Mouse (Mus musculus) G1E (cell line): ENCODE measurements around the gene Ctnnbip1. TPM values are rescaled to one million over a fixed set of nuclear protein-coding genes. Genes with fewer than 3 reads are reported as not detected.

ENCODE experiments used
- ATAC-seq: 2 replicates; pipeline ENCODE4 v1.8.0; 2016; ENCODE audit warnings: mild to moderate bottlenecking; ENCODE audit not compliant: insufficient number of reproducible peaks, poor library complexity, low FRiP score, severe bottlenecking; ENCODE audit errors: extremely low read depth
- DNase-seq: peaks from one replicate; pipeline ENCODE4 v3.0.0; 2012; ENCODE audit warnings: low spot score
- H3K27me3 ChIP-seq: 2 replicates; pipeline ENCODE4 v1.6.1; 2012; ENCODE audit warnings: mild to moderate bottlenecking, low read length, inconsistent platforms; ENCODE audit not compliant: insufficient read depth
- H3K36me3 ChIP-seq: replicated peaks from 2 replicates; pipeline ENCODE3; 2012; ENCODE audit warnings: mild to moderate bottlenecking, inconsistent platforms
- H3K4me1 ChIP-seq: 2 replicates; pipeline ENCODE4 v1.6.1; 2012; ENCODE audit warnings: low read depth, low read length, inconsistent platforms, mixed read lengths; ENCODE audit not compliant: insufficient read depth
- H3K4me3 ChIP-seq: 2 replicates; pipeline ENCODE4 v1.5.1; 2012; ENCODE audit warnings: low read depth, mild to moderate bottlenecking, inconsistent platforms, low read length, moderate library complexity, mixed read lengths
- H3K9me3 ChIP-seq: replicated peaks from 2 replicates; pipeline ENCODE4 v1.6.1; 2012; ENCODE audit warnings: inconsistent platforms
- CTCF ChIP-seq: IDR thresholded peaks from 2 replicates; pipeline ENCODE4 v1.5.1; 2012; ENCODE audit warnings: low read depth, low read length, inconsistent platforms, mixed read lengths
- GATA1 ChIP-seq: IDR thresholded peaks from 2 replicates; pipeline ENCODE4 v1.6.1; 2012; ENCODE audit warnings: borderline replicate concordance, low read length, inconsistent platforms, mixed read lengths
- GATA2 ChIP-seq: IDR thresholded peaks from 2 replicates; pipeline ENCODE4 v1.6.1; 2012; ENCODE audit warnings: low read depth, low read length, inconsistent platforms, borderline replicate concordance
- POLR2AphosphoS5 ChIP-seq: IDR thresholded peaks from 2 replicates; pipeline ENCODE4 v1.6.1; 2012; ENCODE audit warnings: low read depth, low read length, inconsistent platforms; ENCODE audit not compliant: insufficient replicate concordance
- TAL1 ChIP-seq: conservative IDR thresholded peaks from 2 replicates; pipeline ENCODE4 v1.6.1; 2012; ENCODE audit warnings: low read depth, low read length, inconsistent platforms, mixed read lengths
- polyA plus RNA-seq: library from polyadenylated mRNA; stranded (reverse); fragments of >175 nt; gene quantifications from 2 replicates; pipeline ENCODE4 v1.2.3, GENCODE M21; 2012
- total RNA-seq, 2 experiments: library from RNA; stranded (forward) in 1 of 2; stranded (reverse) in 1 of 2; fragments of 200-1000 nt in 1 of 2; fragments of >200 nt in 1 of 2; fragmentation: Nextera tagmentation in 1 of 2; gene quantifications; 2 replicates each; pipeline ENCODE4 v1.2.3; 2014 to 2017

Ctnnbip1 gene
- total and polyA plus RNA-seq, 3 experiments, result 0.98 to 2.9 (median 1.3) TPM

GRCm38 (mm10) chr4:149499790-149500189 is 18.2 kb upstream of the Ctnnbip1 start:
- no peaks in the 10 kb centered on the region for H3K9me3 ChIP-seq
- H3K27me3 ChIP-seq, result no peaks in the 10 kb centered on the region
- DNase-seq (no peak), ATAC-seq (no peak)
- H3K36me3 ChIP-seq, result peaks cover 67% of the 10 kb centered on the region
- no peak overlapping the region for H3K4me3 ChIP-seq
- no peaks in the 10 kb centered on the region for H3K4me1 ChIP-seq
- TF ChIP-seq GATA1 (no peak), POLR2AphosphoS5 (no peak), CTCF (no peak), TAL1 (no peak), GATA2 (no peak)

GRCm38 (mm10) chr4:149504363-149504762 is 13.7 kb upstream of the Ctnnbip1 start:
- Histone ChIP-seq H3K4me3 (no peak overlapping the region), H3K27me3 (no peaks in the 10 kb centered on the region), H3K4me1 (no peaks in the 10 kb centered on the region), H3K36me3 (peaks cover 30% of the 10 kb centered on the region), H3K9me3 (no peaks in the 10 kb centered on the region)
- no peak for TF ChIP-seq CTCF
- no peak for TF ChIP-seq TAL1
- no peak for TF ChIP-seq GATA2
- no peak for TF ChIP-seq GATA1
- TF ChIP-seq POLR2AphosphoS5, result no peak
- ATAC-seq (no peak), DNase-seq (no peak)

- Histone ChIP-seq H3K9me3 (no peaks in the 10 kb centered on the region), H3K4me1 (no peaks in the 10 kb centered on the region), H3K27me3 (no peaks in the 10 kb centered on the region), H3K4me3 (no peak overlapping the region), H3K36me3 (peaks cover 25% of the 10 kb centered on the region)
- TF ChIP-seq POLR2AphosphoS5 (no peak), GATA2 (no peak), GATA1 (no peak), CTCF (no peak), TAL1 (no peak)
- ATAC-seq, result no peak
- no peak for DNase-seq
These were observed 13.2 kb upstream of the Ctnnbip1 start for GRCm38 (mm10) chr4:149504858-149505257.

GRCm38 (mm10) chr4:149505261-149505967 is 12.6 kb upstream of the Ctnnbip1 start:
- ATAC-seq, result no peak

GRCm38 (mm10) chr4:149506904-149507303 is 11.1 kb upstream of the Ctnnbip1 start:
- H3K4me3 ChIP-seq, result no peak overlapping the region
- DNase-seq (no peak), ATAC-seq (no peak)
- H3K27me3 ChIP-seq, result 0 out of 2 replicates have a peak, but pooled peaks cover 1% of the 10 kb centered on the region
- H3K36me3 ChIP-seq, result peaks cover 9% of the 10 kb centered on the region
- TF ChIP-seq CTCF (no peak), GATA1 (no peak), POLR2AphosphoS5 (no peak), GATA2 (no peak), TAL1 (no peak)
- H3K9me3 ChIP-seq, result no peaks in the 10 kb centered on the region
- no peaks in the 10 kb centered on the region for H3K4me1 ChIP-seq

More at GRCm38 (mm10) chr4:149505261-149505967, 12.6 kb upstream of the Ctnnbip1 start:
- peaks cover 19% of the 10 kb centered on the region for H3K36me3 ChIP-seq
- H3K27me3 ChIP-seq, result no peaks in the 10 kb centered on the region
- no peak for TF ChIP-seq CTCF
- no peak for TF ChIP-seq GATA1
- TF ChIP-seq GATA2, result no peak
- no peak for TF ChIP-seq TAL1
- no peak for TF ChIP-seq POLR2AphosphoS5
- no peaks in the 10 kb centered on the region for H3K4me1 ChIP-seq
- no peaks in the 10 kb centered on the region for H3K9me3 ChIP-seq
- DNase-seq, result no peak
- H3K4me3 ChIP-seq, result no peak overlapping the region

- Histone ChIP-seq H3K27me3 (0 out of 2 replicates have a peak, but pooled peaks cover 3% of the 10 kb centered on the region), H3K4me1 (no peaks in the 10 kb centered on the region), H3K9me3 (no peaks in the 10 kb centered on the region), H3K36me3 (no peaks in the 10 kb centered on the region), H3K4me3 (no peak overlapping the region)
- no peak for ATAC-seq
- DNase-seq, result no peak
- TF ChIP-seq TAL1 (no peak), GATA1 (no peak), GATA2 (no peak)
These were observed 6.8 kb upstream of the Ctnnbip1 start for GRCm38 (mm10) chr4:149511221-149511646.

- DNase-seq (no peak), ATAC-seq (no peak)
- no peaks in the 10 kb centered on the region for H3K36me3 ChIP-seq
These were observed 6.0 kb upstream of the Ctnnbip1 start for GRCm38 (mm10) chr4:149512072-149512471.

More at GRCm38 (mm10) chr4:149512072-149512471, 6.0 kb upstream of the Ctnnbip1 start:
- H3K4me1 ChIP-seq, result no peaks in the 10 kb centered on the region
- no peak overlapping the region for H3K4me3 ChIP-seq
- H3K9me3 ChIP-seq, result no peaks in the 10 kb centered on the region
- TF ChIP-seq GATA2 (no peak), CTCF (no peak), TAL1 (no peak), POLR2AphosphoS5 (no peak), GATA1 (no peak)
- 0 out of 2 replicates have a peak, but pooled peaks cover 3% of the 10 kb centered on the region for H3K27me3 ChIP-seq
